Mouse (Mus musculus) urinary bladder, postnatal 36 days (tissue): ENCODE measurements around the gene Atp5h.

Experiments
- DNase-seq, 2 experiments: peaks; one replicate each; pipeline ENCODE4 v3.0.0; 2022; ENCODE audit warnings: low spot score in 2 of 2, mixed read lengths in 1 of 2

Gene Atp5h

GRCm38 (mm10) chr11:115366706-115367394 lies 52.9 kb downstream of the Atp5h start:
- peak in 1 of 2 experiments; percentile 33 for DNase-seq

DNA sequence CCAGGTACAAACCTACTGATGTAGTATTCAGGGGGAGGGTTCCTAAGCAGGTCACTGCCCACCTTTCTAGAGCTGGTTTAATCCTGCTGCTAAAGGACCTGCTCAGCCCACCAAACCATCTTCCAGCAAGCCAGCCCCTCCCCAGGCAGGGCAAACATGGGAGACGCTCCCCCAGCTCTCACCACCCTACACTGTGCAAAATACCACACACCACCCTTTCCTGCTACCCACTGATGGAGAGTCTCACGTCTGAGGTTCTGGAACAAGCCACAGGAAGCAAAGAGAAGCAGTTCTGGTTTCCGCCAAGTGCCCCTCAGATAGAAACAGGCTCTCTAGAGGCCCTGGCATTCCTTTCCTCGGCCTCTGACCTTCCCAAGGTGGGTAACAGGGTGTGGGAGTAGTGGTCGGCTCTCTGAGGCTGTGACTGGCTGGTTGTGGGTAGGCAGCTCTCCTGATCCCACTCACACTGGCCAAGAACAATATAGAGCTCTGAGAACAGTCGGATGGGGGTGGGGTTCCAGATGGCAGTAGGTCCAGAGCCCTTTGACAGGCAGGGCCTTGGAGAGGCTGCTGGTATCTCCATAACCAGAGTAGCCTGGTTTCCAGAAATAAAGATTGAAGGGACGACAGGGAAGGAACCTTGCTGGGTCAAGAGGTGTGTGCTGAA lies 53.6 kb downstream of the Atp5h start:
- no peak for DNase-seq
